Mouse (Mus musculus): Measurements from ENCODE around the gene Hpgds.

Hpgds gene

DNA sequence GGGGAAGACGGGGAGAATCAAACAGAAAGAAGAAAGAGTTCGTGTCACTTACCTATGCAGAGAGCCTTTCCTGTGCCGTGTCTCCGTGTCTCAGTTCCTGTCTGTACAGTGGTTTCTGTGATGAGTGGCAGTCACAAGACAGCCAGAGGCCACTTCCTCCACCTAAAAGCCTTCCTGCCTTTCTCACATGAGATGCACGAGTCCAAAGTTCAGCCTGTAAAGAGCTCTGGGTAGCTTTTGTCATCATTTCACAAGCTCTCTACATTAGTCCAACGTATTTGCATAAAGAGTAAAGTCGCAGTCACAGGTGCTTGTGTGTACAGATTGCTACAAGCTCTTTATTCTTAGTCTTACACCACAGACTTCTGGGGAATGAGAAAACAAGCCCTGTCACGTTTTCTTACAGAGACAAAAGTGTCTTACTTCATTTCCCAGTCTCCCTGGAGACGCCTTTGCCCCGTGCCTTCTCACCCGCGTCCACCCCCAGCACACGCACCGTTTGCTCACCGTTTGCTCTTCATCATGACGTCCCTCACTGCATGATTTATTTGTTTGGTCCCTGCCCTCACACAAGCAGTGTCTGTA lies at the start of gene Hpgds:
Hpgds (minus strand) TSS at position 288 of the 585 bp plus-strand sequence.
- DNase-seq: peak; percentile 46

DNA sequence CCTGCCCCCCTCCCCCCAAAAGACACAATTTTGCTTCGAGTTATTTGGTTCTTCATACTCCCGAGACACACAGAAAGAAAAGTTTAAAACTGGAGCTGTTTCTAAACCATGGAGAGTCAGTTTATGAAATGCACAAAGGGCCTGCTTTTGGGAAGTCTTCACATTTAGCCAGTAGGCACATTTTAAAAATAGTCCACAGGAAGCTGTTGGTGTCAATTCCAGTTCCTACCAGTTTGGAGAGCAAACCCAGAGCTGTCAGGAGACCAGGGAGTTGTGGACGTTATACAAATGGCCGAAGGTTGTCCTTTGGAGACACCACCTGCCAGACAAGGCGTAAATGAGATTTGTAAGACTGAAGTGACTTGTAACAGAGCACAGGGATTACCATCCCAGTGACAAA lies 20.3 kb upstream of the Hpgds start:
- no peak for DNase-seq

DNA sequence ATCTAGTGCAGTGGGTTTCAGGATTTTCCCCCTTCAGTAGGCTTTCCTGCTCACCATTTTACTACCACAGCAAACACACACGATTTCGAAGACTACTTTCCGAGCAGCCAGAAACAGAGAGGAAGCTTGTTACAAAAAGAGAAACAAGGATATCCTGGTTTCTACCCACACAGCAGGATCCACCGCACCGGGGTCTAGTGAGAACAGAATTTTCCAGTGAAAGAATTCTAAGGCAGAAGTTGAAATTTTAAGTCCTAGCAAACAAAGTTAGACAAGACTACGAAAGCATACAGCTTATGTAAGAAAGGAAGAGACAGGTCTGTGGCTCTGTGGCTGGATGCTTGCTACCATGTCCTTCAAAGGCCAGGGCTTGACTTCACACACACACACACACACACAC lies 19.4 kb upstream of the Hpgds start:
- no peak for DNase-seq

DNA sequence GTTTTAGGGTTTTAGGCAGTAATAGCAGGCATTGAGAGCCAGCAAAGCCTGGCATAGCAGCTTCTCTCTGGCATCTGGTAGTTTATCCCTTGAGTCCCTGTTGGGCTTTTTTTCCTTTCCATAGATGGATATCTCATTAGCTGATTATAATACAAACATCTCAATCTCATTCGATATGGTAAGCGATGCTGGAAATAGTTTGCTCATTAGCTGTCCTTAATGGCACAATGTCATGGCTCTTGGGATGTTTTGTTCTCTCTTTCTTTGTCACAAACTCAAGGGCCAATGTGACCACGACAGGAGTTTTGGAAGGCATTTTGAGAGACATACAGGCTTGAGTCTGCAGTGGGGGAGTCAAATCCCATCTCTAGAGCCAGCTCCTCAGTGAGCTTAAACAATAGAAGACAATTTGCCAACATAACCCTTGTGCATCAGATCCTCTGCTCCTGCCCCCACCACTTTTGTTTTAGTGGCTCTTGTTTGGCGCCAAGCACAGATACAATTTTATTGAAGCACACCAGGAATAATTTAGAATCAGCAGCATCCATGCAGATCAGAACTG lies 14.8 kb upstream of the Hpgds start:
- no peak for DNase-seq

DNA sequence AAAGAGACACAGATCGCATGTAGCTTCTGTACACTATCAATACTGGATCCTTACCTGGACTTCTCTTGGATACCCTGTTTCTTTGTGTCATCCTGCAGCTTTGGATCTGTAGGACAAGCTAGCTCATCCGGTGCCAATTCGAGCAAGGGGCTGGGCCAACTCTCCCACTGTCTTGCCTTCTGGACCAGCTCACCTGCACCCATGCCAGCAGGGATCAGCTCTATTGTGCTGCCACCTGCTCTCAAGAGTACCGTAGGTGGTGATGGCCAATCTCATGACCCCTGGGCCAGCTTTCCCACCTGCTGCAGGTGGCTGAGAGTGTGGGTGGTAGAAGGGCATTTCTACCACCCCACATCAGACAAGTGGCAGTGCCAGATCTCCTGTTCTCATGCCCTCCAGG lies 12.3 kb upstream of the Hpgds start:
- DNase-seq: no peak

DNA sequence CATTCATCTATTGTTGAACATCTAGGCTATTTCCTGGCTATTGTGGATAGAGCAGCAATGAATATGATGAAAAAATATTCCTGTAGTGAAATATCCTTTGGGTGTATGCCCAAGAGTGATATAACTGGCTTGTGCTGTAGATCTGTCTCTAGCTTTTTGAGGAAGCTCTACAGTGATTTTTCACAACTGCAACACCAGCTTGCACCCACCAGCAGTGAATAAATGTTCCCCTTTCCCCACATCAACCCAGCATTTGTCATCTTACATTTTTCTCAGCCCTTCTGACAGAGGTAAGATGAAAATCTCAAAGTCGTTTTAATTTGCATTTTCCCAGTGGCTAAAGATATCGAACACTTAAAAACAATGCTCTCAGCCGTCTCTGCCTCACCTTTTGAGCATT lies 8.9 kb upstream of the Hpgds start:
- DNase-seq: no peak

DNA sequence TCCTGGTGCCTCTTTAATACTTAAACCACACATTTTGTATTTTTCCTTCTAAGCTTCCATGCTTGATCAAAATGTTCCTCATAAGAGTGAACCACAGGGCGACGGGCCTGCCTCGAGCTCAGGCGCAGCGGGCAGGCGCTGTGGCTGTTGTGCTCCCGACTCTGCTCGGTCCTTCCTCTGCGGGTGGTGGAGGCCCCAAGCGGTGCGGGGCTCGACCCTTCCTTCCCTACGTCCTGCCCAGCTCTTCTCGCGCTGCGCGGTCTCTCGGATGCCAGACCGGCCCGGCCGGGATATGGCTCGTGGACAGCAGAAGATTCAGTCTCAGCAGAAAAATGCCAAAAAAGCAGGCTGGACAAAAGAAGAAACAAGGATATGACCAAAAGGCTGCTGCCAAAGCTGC lies 6.0 kb upstream of the Hpgds start:
- peak; percentile 43 for DNase-seq

DNA sequence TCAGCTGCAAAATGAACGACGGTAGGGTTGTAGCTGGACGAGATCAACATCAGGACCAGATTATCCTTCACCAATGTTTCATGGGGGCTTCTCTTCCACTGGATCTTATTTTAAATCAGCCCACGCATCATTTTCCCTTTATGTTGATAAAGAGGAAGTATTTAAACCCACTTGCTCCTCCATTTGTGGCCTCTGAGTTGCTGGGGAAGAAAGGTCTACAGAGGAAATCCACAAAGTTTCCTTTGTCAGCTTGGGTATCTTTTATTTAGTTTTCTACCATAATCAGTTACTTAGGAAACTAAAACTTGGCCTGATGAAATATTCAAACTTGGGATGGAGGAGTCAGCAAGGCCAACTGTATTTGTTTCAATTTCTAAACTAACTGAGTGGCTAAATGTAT lies 1.7 kb upstream of the Hpgds start:
- no peak for DNase-seq

DNA sequence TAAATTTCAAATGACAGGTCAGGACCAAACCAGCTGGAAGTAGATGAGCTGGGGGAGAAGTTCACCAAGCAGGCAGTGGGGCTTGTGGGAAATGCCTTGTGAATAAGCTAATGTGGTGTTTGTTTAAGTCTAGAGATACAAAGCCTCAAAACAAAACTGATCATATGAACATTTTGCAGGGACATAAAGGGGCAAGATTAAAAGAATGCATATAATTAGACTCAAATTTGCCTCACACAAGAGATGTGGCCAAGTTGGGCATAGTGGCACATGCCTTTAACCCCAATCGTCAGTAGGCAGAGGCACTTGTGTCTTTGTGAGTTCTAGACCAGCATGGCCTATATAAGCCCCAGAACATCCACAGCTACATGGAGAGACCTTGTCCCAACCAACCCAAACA lies 2.4 kb downstream of the Hpgds start:
- DNase-seq: no peak

DNA sequence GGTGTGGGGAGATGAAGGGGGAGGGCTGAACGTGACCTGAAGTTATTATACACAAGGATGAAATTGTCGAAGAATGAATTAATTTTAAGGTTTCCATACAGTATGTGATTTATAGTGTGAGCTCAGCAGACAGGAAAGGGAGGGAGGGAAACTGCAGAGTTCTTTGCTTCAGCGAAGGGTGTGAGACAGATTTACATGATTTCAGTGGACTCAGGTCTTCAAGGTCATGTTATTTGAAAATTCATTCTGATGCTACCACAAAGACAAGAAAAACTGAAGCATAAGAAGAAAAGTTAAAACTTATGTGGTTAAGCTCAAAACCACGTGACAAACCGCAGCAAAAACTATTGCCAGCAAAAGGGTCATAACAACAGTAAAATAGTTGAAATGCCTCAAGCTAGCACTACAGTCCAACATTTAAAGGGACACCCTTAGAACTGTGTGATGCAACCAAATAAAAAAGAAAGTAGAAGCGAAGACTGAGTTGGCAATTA lies 3.9 kb downstream of the Hpgds start:
- no peak for DNase-seq

DNA sequence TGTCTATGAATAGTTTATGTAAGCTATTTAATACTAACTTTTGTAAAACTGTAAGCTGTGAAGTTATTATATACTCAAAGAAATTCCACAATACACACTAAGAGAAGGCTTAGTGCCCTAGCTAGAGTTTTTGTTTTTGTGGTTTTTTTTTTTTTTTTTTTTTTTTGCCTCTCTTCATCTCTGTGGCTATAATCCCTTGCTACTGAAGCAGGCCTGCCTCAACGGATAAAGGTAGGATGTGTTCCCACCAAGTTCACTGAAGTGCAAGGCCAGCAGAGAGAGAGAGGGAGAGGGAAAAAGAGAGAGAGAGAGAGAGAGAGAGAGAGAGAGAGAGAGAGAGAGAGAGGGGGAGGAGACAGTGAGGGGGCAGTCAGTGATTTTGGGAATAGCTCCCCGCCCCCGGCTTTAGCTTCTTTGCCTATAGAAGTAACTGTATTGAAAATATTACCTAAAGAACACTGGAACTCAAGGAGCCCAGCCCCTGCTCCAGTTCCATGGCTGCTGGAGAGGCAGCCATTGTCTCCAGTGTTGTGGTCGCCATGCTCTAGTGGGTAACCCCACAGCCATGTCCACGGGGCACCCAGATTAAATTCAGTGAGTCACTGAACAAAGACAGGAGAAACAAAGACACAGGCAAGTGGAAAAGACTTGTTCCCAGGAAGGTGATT lies 4.5 kb downstream of the Hpgds start:
- DNase-seq: peak; percentile 34

DNA sequence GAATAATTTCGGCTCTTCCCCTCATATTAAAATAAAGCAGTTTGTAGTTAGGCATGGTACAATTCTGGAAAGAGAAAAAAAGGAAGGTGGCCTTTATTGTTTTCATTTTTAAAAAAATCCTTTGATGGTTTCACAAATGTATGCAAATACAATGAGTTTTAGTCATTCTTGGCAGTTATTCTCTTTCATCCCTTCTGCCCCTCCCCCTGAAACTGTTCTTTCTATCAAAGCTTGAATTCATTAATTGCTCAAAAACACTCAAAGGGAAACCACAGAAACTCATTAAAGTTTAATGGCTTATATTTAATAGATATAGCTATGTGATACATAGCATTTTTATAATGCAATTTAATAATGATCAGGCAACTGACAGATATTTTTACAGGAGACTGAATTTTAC lies 6.5 kb downstream of the Hpgds start:
- no peak for DNase-seq

DNA sequence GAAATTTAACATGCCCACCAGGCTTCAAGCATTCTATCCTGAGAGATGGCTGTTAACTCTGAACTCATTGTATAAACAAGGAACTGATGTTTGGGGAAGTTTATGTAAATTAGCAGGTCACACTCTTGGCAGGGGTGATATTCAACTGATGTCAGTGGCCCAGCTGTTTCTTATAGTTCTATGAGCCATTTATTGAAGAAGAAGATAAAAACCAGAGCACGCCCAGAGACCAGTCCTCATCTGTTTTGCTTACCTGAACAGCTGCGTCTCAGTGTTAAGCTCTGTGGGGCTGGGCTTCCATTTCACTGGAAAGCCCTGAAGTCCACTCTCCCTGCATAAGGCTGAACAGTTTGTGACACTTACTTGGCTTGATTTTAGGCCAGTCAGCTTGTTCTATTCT lies 6.9 kb downstream of the Hpgds start:
- no peak for DNase-seq

DNA sequence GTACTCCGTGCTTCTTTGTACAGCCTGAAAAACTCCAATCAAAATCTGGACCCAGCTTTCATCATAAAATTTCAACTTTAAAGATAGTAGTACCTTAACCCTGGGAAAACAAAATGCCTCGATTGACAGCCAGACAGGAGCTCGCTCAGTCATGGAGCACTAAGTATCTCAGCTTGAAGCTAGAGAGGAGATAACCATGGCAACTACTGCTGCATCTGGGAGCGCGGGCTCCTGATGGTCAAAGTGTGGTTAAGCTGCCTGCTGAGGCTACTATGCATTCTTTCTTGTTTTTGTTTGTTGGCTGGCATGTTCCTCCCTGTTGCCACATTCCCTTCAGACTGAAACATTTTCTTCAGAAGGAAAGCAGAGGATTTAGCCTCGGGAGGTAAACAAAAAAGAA lies 12.3 kb downstream of the Hpgds start:
- DNase-seq: peak; percentile 16

DNA sequence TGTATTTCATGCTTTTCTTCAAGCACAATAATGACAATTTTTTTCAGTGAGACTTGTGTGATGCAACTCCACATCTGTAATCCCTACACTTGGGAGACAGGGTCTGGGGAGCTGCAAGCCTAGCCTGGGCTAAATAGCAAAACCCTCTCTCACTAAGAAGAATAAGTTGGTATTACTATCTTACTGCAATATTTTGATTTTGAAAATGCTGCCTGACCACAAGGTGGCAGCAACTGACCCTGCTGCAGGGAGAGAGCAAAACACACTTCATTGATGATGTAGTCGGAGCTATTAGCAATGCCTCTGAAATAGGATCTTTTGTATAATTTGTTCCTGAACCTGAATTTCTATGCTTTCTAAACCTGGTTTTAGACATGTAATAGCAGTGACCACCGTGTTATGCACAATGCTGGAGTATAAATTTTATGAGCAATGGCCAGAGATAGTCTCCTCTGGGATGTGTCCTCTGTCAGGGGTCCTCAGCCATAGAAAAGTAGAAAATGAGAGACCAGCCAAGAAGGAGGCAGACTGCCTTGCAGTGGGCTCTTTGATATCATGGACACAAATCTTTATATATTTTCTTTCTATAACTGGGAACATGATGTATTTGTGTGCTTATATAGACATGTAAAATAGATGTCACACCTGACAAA lies 18.5 kb downstream of the Hpgds start:
- peak; percentile 67 for DNase-seq

DNA sequence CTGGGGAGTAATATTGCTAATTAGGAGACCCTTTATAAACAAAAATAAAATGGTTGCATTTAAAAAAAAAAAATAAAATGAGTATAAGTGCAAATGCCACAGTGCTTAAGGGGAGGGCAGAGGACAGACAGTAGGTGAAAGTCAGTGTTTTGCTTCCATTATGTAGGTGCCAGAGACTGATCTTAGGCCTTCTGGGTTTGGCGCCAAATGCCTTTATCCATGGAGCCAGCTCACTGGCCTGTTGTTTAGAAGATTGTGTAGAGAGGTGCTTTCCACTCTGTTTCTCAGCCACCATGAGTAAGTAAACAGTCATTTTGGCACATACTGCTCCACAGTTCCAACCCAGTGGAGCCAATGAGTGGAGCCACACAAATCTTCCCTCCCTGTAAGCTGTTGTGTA lies 27.2 kb downstream of the Hpgds start:
- no peak for DNase-seq

DNA sequence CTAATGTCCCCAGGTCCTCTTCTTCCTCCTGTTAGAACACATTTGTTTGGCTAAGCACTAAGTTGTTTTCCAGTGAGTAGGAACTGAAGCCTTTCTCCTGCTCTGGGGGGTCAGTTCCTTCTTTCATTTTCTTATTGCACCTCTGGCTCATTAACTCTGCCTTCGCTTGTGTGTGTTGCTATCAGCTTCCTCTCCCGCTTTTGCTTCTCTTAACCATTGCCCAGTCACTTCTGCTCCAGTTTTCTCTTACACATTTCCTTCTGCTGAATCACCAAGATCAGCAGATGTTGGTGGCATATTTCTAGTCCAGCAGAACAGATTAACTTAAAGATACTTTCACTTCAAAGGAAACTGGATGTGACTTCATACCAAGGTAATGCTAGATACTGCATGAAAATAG lies 29.8 kb downstream of the Hpgds start:
- no peak for DNase-seq

DNA sequence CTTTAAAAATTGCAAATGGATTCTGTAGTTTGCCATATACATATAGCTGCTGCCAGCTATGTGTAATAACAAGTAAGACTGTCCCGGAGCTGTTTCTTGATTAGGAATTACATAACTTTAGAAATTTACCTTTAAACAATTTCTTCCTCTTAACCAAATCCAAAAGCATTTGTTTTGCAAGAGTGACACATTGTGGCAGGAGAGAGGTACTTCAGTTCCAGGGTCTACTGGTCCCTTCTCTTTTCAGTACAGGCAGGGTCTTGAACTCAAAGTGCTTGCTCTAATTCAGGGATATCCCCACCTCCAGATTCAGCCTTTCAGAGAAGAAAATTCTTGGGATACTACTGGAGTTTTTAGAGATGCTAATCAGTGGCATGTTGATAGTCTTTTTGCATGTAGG lies 65.6 kb downstream of the Hpgds start:
- peak; percentile 30 for DNase-seq

DNA sequence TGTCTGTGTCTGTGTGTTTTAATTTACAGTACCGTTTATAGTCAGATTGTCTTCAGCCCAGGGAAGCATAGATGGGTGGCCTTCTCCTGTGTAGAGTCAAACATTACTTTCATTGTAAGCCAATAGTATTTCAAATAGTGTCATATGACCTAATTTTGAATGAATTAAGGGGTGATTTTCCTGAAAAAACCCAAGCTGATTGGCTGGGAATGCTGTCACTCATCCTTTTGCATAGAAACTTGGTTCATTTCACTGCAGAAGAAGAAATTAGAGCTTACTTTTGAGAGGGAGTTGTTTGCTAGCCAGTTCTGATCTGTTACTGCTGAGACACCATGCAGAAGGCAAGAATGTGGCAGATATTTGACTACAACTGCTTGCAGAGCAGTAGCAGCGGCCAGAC lies 69.5 kb downstream of the Hpgds start:
- DNase-seq: peak; percentile 4

Measured in embryo, embryonic 11 days (tissue).